Mouse (Mus musculus) E14TG2a.4 (cell line): ENCODE data around the gene Atg9b.
A peak's percentile ranks its signal among the peaks of the same experiment; 100 is the strongest.

Experiments used
- H3K27me3 ChIP-seq: 2 replicates; pipeline ENCODE4 v1.6.1; 2014; ENCODE audit warnings: low read length, control low read depth; ENCODE audit not compliant: insufficient read depth
- H3K36me3 ChIP-seq: 2 replicates; pipeline ENCODE4 v1.6.1; 2014; ENCODE audit warnings: low read length, control low read depth; ENCODE audit not compliant: insufficient read depth
- H3K4me1 ChIP-seq: replicated peaks from 2 replicates; pipeline ENCODE4 v1.6.1; 2014; ENCODE audit warnings: low read depth, low read length, control low read depth
- H3K4me3 ChIP-seq: replicated peaks from 2 replicates; pipeline ENCODE4 v1.5.1; 2014; ENCODE audit warnings: mild to moderate bottlenecking, low read length
- H3K9me3 ChIP-seq: 2 replicates; pipeline ENCODE4 v1.6.1; 2014; ENCODE audit warnings: low read length, control low read depth
- CTCF ChIP-seq: conservative IDR thresholded peaks from 2 replicates; pipeline ENCODE4 v1.5.1; 2014; ENCODE audit warnings: low read length
- NANOG ChIP-seq: IDR thresholded peaks from 2 replicates; pipeline ENCODE4 v1.6.1; 2014; ENCODE audit warnings: borderline replicate concordance, low read length, mixed read lengths
- POU5F1 ChIP-seq: IDR thresholded peaks from 2 replicates; pipeline ENCODE4 v1.6.1; 2014; ENCODE audit warnings: low read length, borderline replicate concordance

The Atg9b gene

GRCm38 (mm10) chr5:24391864-24392263, at the start of gene Atg9b:
Gene Atg9b, minus strand, starts transcription at chr5:24392143.
- Histone ChIP-seq H3K36me3 (peaks cover 5% of the 10 kb centered on the region; the same call in 1 of the 2 replicates), H3K9me3 (no peaks in the 10 kb centered on the region), H3K27me3 (peaks cover 24% of the 10 kb centered on the region), H3K4me3 (peak within 1 kb of the TSS; percentile 39), H3K4me1 (peaks cover 65% of the 10 kb centered on the region)
- TF ChIP-seq NANOG (no peak), POU5F1 (no peak), CTCF (no peak)

- Histone ChIP-seq H3K36me3 (peaks cover 56% of the 10 kb centered on the region), H3K4me3 (no peak overlapping the region), H3K9me3 (no peaks in the 10 kb centered on the region), H3K4me1 (peaks cover 60% of the 10 kb centered on the region), H3K27me3 (no peaks in the 10 kb centered on the region)
- TF ChIP-seq NANOG (no peak), CTCF (no peak), POU5F1 (no peak)
Measured at GRCm38 (mm10) chr5:24441187-24441586, 49.2 kb upstream of the Atg9b start.

GRCm38 (mm10) chr5:24433993-24434392, 42.0 kb upstream of the Atg9b start:
- Histone ChIP-seq H3K9me3 (no peaks in the 10 kb centered on the region), H3K36me3 (peaks cover 43% of the 10 kb centered on the region), H3K4me3 (peak overlapping the region; percentile 70), H3K4me1 (peaks cover 43% of the 10 kb centered on the region), H3K27me3 (peaks cover 3% of the 10 kb centered on the region; the same call in 1 of the 2 replicates)
- TF ChIP-seq CTCF (no peak), NANOG (no peak), POU5F1 (no peak)

GRCm38 (mm10) chr5:24428596-24428995, 36.7 kb upstream of the Atg9b start:
- Histone ChIP-seq H3K9me3 (peaks cover 7% of the 10 kb centered on the region), H3K4me3 (peak overlapping the region; percentile 66), H3K36me3 (peaks cover 38% of the 10 kb centered on the region), H3K4me1 (peaks cover 65% of the 10 kb centered on the region), H3K27me3 (peaks cover 38% of the 10 kb centered on the region)
- TF ChIP-seq POU5F1: no peak
- no peak for TF ChIP-seq NANOG
- no peak for TF ChIP-seq CTCF

- Histone ChIP-seq H3K36me3 (peaks cover 35% of the 10 kb centered on the region), H3K9me3 (peaks cover 7% of the 10 kb centered on the region), H3K27me3 (peaks cover 38% of the 10 kb centered on the region), H3K4me3 (peak overlapping the region; percentile 66), H3K4me1 (peaks cover 64% of the 10 kb centered on the region)
- no peak for TF ChIP-seq CTCF
- no peak for TF ChIP-seq NANOG
- no peak for TF ChIP-seq POU5F1
Measured at GRCm38 (mm10) chr5:24427981-24428402, 36.0 kb upstream of the Atg9b start.

DNA sequence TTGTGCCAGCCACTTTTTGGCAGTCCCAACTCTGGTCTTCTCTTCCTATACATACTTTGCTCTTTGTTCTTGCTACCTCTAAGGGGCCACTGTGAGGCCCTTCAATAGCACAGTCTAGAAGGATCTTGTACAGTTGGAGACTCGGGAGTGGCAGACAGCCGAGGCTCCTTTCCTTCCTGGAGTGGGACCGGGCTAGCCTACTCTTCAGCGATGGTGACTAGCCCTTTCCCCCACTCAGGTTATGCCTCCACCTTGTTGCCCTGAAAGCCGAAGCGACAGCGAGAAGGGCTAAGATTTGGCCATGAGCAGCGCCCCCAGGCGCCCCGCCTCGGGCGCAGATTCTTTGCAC, 35.3 kb upstream of the Atg9b start:
- H3K4me1 ChIP-seq: peaks cover 63% of the 10 kb centered on the region

DNA sequence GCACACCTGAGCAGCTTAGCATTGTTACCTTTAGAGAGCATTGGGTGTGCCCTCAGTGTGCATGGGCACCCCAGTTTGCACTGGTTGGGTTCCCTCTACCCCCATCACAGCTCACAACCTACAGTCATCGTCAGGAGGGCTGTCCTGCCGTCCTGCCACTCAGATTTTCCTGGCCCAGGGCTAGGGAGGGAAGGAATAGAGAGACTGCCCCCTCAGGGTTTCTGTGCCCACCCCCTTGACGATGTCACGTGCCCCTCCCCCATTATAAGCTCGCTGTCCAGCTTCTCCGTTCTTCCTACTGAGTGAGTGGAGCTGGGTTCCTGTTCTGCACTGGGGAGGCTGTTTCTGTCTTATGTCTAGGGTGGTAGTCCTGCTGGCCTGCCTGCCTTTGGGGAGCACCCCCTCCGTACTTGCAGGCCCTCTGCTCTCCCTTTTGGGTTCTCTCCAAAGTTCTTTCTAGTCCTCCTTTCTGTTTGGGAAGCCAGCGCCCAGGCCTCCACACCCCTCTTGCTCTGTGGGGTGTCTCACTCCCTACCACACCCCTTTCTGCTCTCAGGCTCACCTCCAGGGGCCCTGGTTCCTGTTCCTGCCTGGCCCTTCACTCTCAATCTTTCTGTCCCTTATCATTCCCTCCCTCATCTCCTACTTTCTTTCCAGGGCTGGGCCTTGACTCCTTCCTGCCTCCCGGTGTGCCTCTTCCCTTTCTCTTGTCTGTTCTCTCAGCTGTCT, 34.8 kb upstream of the Atg9b start:
- TF ChIP-seq NANOG (no peak), POU5F1 (no peak), CTCF (no peak)
- peaks cover 63% of the 10 kb centered on the region for H3K4me1 ChIP-seq
- peaks cover 26% of the 10 kb centered on the region for H3K36me3 ChIP-seq
- H3K9me3 ChIP-seq: peaks cover 7% of the 10 kb centered on the region
- peak overlapping the region; percentile 81 for H3K4me3 ChIP-seq
- H3K27me3 ChIP-seq: peaks cover 38% of the 10 kb centered on the region

More for the DNA sequence above, 35.3 kb upstream of the Atg9b start:
- Histone ChIP-seq H3K9me3 (peaks cover 7% of the 10 kb centered on the region), H3K27me3 (peaks cover 38% of the 10 kb centered on the region), H3K4me3 (peak overlapping the region; percentile 81), H3K36me3 (peaks cover 28% of the 10 kb centered on the region)
- TF ChIP-seq POU5F1: no peak
- no peak for TF ChIP-seq NANOG
- TF ChIP-seq CTCF: no peak

GRCm38 (mm10) chr5:24426037-24426432, 34.1 kb upstream of the Atg9b start:
- Histone ChIP-seq H3K27me3 (peaks cover 38% of the 10 kb centered on the region), H3K36me3 (peaks cover 26% of the 10 kb centered on the region), H3K4me3 (peak overlapping the region; percentile 81), H3K9me3 (peaks cover 7% of the 10 kb centered on the region), H3K4me1 (peaks cover 63% of the 10 kb centered on the region)
- TF ChIP-seq POU5F1 (no peak), NANOG (no peak), CTCF (no peak)
